Mouse (Mus musculus): Measurements from ENCODE around the gene Cfi. TPM values are rescaled to one million over a fixed set of nuclear protein-coding genes. Genes with fewer than 3 reads are reported as not detected.
A peak's percentile ranks its signal among the peaks of the same experiment; 100 is the strongest.

Gene Cfi
- polyA plus RNA-seq, 1 experiment from 2014 or later: 444 TPM

- Histone ChIP-seq H3K9ac (replicated peaks) (no peak overlapping the region), H3K36me3 (replicated peaks; ENCODE audit: insufficient read depth, low read length) (peaks cover 17% of the 10 kb centered on the region; the same call in 1 of the 2 replicates), H3K9me3 (ENCODE audit: low read length) (no peaks in the 10 kb centered on the region), H3K27me3 (ENCODE audit: insufficient read depth, low read length) (no peaks in the 10 kb centered on the region), H3K4me1 (ENCODE audit: insufficient read depth) (no peaks in the 10 kb centered on the region), H3K4me3 (ENCODE audit: low read depth, low read length) (no peak overlapping the region), H3K27ac (ENCODE audit: low read depth) (no peak overlapping the region), H3K4me2 (ENCODE audit: low read depth, low read length) (no peak overlapping the region)
- TF ChIP-seq CTCF (IDR thresholded peaks at IDR 0.05; ENCODE audit: low read depth) (no peak), EP300 (IDR thresholded peaks at IDR 0.05; ENCODE audit: low read depth) (no peak)
- WGBS (ENCODE audit: insufficient replicate concordance): 62% methylated on average over 9 of the region's 9 CpGs
- ATAC-seq (no peak), DNase-seq (no peak)
Measured at GRCm38 (mm10) chr3:129820847-129821246, 14.8 kb upstream of the Cfi start.

GRCm38 (mm10) chr3:129821736-129822135, 13.9 kb upstream of the Cfi start:
- 78% methylated on average over 8 of the region's 8 CpGs for WGBS (ENCODE audit: insufficient replicate concordance)
- H3K27ac ChIP-seq (ENCODE audit: low read depth): no peak overlapping the region
- H3K4me2 ChIP-seq (ENCODE audit: low read depth, low read length): no peak overlapping the region
- TF ChIP-seq CTCF (IDR thresholded peaks at IDR 0.05; ENCODE audit: low read depth): no peak
- TF ChIP-seq EP300 (IDR thresholded peaks at IDR 0.05; ENCODE audit: low read depth): no peak
- H3K9me3 ChIP-seq (ENCODE audit: low read length): no peaks in the 10 kb centered on the region
- no peaks in the 10 kb centered on the region for H3K27me3 ChIP-seq (ENCODE audit: insufficient read depth, low read length)
- ATAC-seq: no peak
- H3K4me3 ChIP-seq (ENCODE audit: low read depth, low read length): no peak overlapping the region
- no peak overlapping the region for H3K9ac ChIP-seq (replicated peaks)
- H3K36me3 ChIP-seq (replicated peaks; ENCODE audit: insufficient read depth, low read length): peaks cover 17% of the 10 kb centered on the region; the same call in 1 of the 2 replicates
- no peak for DNase-seq
- no peaks in the 10 kb centered on the region for H3K4me1 ChIP-seq (ENCODE audit: insufficient read depth)

- Histone ChIP-seq H3K9me3 (ENCODE audit: low read length) (no peaks in the 10 kb centered on the region), H3K4me3 (ENCODE audit: low read depth, low read length) (no peak within 1 kb of the TSS), H3K36me3 (replicated peaks; ENCODE audit: insufficient read depth, low read length) (peaks cover 17% of the 10 kb centered on the region; the same call in 1 of the 2 replicates), H3K4me2 (ENCODE audit: low read depth, low read length) (no peak within 1 kb of the TSS), H3K27ac (ENCODE audit: low read depth) (no peak within 1 kb of the TSS), H3K9ac (replicated peaks) (no peak within 1 kb of the TSS), H3K27me3 (ENCODE audit: insufficient read depth, low read length) (no peaks in the 10 kb centered on the region), H3K4me1 (ENCODE audit: insufficient read depth) (no peaks in the 10 kb centered on the region)
- ATAC-seq (no peak), DNase-seq (no peak)
- 89% methylated on average over 11 of the region's 11 CpGs for WGBS (ENCODE audit: insufficient replicate concordance)
- TF ChIP-seq CTCF (IDR thresholded peaks at IDR 0.05; ENCODE audit: low read depth): no peak
- no peak for TF ChIP-seq EP300 (IDR thresholded peaks at IDR 0.05; ENCODE audit: low read depth)
Measured at GRCm38 (mm10) chr3:129822206-129822775, 13.4 kb upstream of the Cfi start, which contains the start of gene Rrh. Rrh (minus strand) TSS chr3:129822587.

- Histone ChIP-seq H3K4me3 (ENCODE audit: low read depth, low read length) (no peak overlapping the region), H3K4me1 (ENCODE audit: insufficient read depth) (no peaks in the 10 kb centered on the region), H3K27ac (ENCODE audit: low read depth) (no peak overlapping the region), H3K36me3 (replicated peaks; ENCODE audit: insufficient read depth, low read length) (peaks cover 20% of the 10 kb centered on the region; the same call in 1 of the 2 replicates), H3K9ac (replicated peaks) (no peak overlapping the region), H3K27me3 (ENCODE audit: insufficient read depth, low read length) (no peaks in the 10 kb centered on the region), H3K9me3 (ENCODE audit: low read length) (no peaks in the 10 kb centered on the region), H3K4me2 (ENCODE audit: low read depth, low read length) (no peak overlapping the region)
- no peak for DNase-seq
- TF ChIP-seq EP300 (IDR thresholded peaks at IDR 0.05; ENCODE audit: low read depth) (no peak), CTCF (IDR thresholded peaks at IDR 0.05; ENCODE audit: low read depth) (peak; percentile 70)
- WGBS (ENCODE audit: insufficient replicate concordance): 47% methylated on average over 5 of the region's 5 CpGs
- peak; percentile 60 for ATAC-seq
Measured at GRCm38 (mm10) chr3:129823293-129823692, 12.4 kb upstream of the Cfi start.

- Histone ChIP-seq H3K4me2 (ENCODE audit: low read depth, low read length) (no peak overlapping the region), H3K9ac (replicated peaks) (no peak overlapping the region), H3K36me3 (replicated peaks; ENCODE audit: insufficient read depth, low read length) (peaks cover 23% of the 10 kb centered on the region; the same call in 1 of the 2 replicates), H3K27ac (ENCODE audit: low read depth) (no peak overlapping the region), H3K9me3 (ENCODE audit: low read length) (no peaks in the 10 kb centered on the region), H3K4me3 (ENCODE audit: low read depth, low read length) (no peak overlapping the region), H3K27me3 (ENCODE audit: insufficient read depth, low read length) (no peaks in the 10 kb centered on the region), H3K4me1 (ENCODE audit: insufficient read depth) (peaks cover 3% of the 10 kb centered on the region)
- DNase-seq (no peak), ATAC-seq (no peak)
- TF ChIP-seq EP300 (IDR thresholded peaks at IDR 0.05; ENCODE audit: low read depth) (no peak), CTCF (IDR thresholded peaks at IDR 0.05; ENCODE audit: low read depth) (no peak)
- WGBS (ENCODE audit: insufficient replicate concordance): 92% methylated on average over 4 of the region's 4 CpGs
Measured at GRCm38 (mm10) chr3:129824146-129824545, 11.5 kb upstream of the Cfi start.

- ATAC-seq (no peak), DNase-seq (no peak)
- H3K27ac ChIP-seq (ENCODE audit: low read depth): no peak overlapping the region
- no peak overlapping the region for H3K4me2 ChIP-seq (ENCODE audit: low read depth, low read length)
- 88% methylated on average over 10 of the region's 10 CpGs for WGBS (ENCODE audit: insufficient replicate concordance)
- H3K9ac ChIP-seq (replicated peaks): no peak overlapping the region
- peaks cover 23% of the 10 kb centered on the region; the same call in 1 of the 2 replicates for H3K36me3 ChIP-seq (replicated peaks; ENCODE audit: insufficient read depth, low read length)
- H3K4me3 ChIP-seq (ENCODE audit: low read depth, low read length): no peak overlapping the region
- no peak for TF ChIP-seq CTCF (IDR thresholded peaks at IDR 0.05; ENCODE audit: low read depth)
- no peak for TF ChIP-seq EP300 (IDR thresholded peaks at IDR 0.05; ENCODE audit: low read depth)
- no peaks in the 10 kb centered on the region for H3K27me3 ChIP-seq (ENCODE audit: insufficient read depth, low read length)
- H3K4me1 ChIP-seq (ENCODE audit: insufficient read depth): peaks cover 9% of the 10 kb centered on the region
- H3K9me3 ChIP-seq (ENCODE audit: low read length): no peaks in the 10 kb centered on the region
Measured at GRCm38 (mm10) chr3:129824891-129825290, 10.8 kb upstream of the Cfi start.

Measured in liver, postnatal 0 days (tissue).